Mouse (Mus musculus): ENCODE measurements around the gene Lhx4. TPM values are rescaled to one million over a fixed set of nuclear protein-coding genes. Genes with fewer than 3 reads are reported as not detected.
A peak's percentile ranks its signal among the peaks of the same experiment; 100 is the strongest.

The Lhx4 gene
- total RNA-seq, 2 experiments from 2014 or later, result not detected

GRCm38 (mm10) chr1:155713306-155713705, 38.2 kb downstream of the Lhx4 start:
- DNase-seq, result peak in 1 of 2 experiments; percentile 43
- intact Hi-C loops (cut with DNase I), result no loop called here

GRCm38 (mm10) chr1:155704182-155704581, 47.3 kb downstream of the Lhx4 start:
- no peak for DNase-seq
- intact Hi-C loops (cut with DNase I), result no loop called here

- intact Hi-C loops (cut with DNase I), result no loop called here
- DNase-seq, result no peak
Measured at GRCm38 (mm10) chr1:155703191-155703680, 48.2 kb downstream of the Lhx4 start.

- DNase-seq, result peak in 1 of 2 experiments; percentile 24
- intact Hi-C loops (cut with DNase I), result no loop called here
Measured at GRCm38 (mm10) chr1:155700886-155701285, 50.6 kb downstream of the Lhx4 start.

GRCm38 (mm10) chr1:155698373-155699159, 52.9 kb downstream of the Lhx4 start:
- intact Hi-C loops (cut with DNase I), result no loop called here

GRCm38 (mm10) chr1:155693443-155693842, 58.0 kb downstream of the Lhx4 start:
- no peak for DNase-seq
- intact Hi-C loops (cut with DNase I), result no loop called here

More at GRCm38 (mm10) chr1:155698373-155699159, 52.9 kb downstream of the Lhx4 start:
- DNase-seq, result no peak

GRCm38 (mm10) chr1:155693026-155693425, 58.5 kb downstream of the Lhx4 start:
- DNase-seq, result no peak
- intact Hi-C loops (cut with DNase I), result no loop called here

- intact Hi-C loops (cut with DNase I), result no loop called here
- no peak for DNase-seq
Measured at GRCm38 (mm10) chr1:155692230-155692629, 59.3 kb downstream of the Lhx4 start.

GRCm38 (mm10) chr1:155689558-155689957, 61.9 kb downstream of the Lhx4 start:
- intact Hi-C loops (cut with DNase I), result no loop called here
- DNase-seq, result no peak

- intact Hi-C loops (cut with DNase I), result no loop called here
Measured at GRCm38 (mm10) chr1:155689141-155689540, 62.3 kb downstream of the Lhx4 start.

GRCm38 (mm10) chr1:155686816-155687215, 64.7 kb downstream of the Lhx4 start:
- intact Hi-C loops (cut with DNase I), result no loop called here
- DNase-seq, result no peak

More at GRCm38 (mm10) chr1:155689141-155689540, 62.3 kb downstream of the Lhx4 start:
- no peak for DNase-seq

GRCm38 (mm10) chr1:155681116-155681799, 70.2 kb downstream of the Lhx4 start:
- intact Hi-C loops (cut with DNase I), result no loop called here
- no peak for DNase-seq

- intact Hi-C loops (cut with DNase I), result no loop called here
- DNase-seq, result no peak
Measured at GRCm38 (mm10) chr1:155675570-155675969, 75.9 kb downstream of the Lhx4 start.

GRCm38 (mm10) chr1:155663994-155664393, 87.5 kb downstream of the Lhx4 start:
- intact Hi-C loops (cut with DNase I), result no loop called here
- no peak for DNase-seq

GRCm38 (mm10) chr1:155656321-155656720, 95.2 kb downstream of the Lhx4 start:
- no peak for DNase-seq
- intact Hi-C loops (cut with DNase I), result no loop called here

- DNase-seq, result no peak
- intact Hi-C loops (cut with DNase I), result no loop called here
Measured at GRCm38 (mm10) chr1:155654961-155655360, 96.5 kb downstream of the Lhx4 start.

GRCm38 (mm10) chr1:155650121-155650846, 101.2 kb downstream of the Lhx4 start:
- intact Hi-C loops (cut with DNase I), result no loop called here
- DNase-seq, result peak; percentile 24 to 30

Data from heart, postnatal 10 days (tissue).